ENCODE assay signal across 8 mouse cellular contexts in the genomic region with DNA sequence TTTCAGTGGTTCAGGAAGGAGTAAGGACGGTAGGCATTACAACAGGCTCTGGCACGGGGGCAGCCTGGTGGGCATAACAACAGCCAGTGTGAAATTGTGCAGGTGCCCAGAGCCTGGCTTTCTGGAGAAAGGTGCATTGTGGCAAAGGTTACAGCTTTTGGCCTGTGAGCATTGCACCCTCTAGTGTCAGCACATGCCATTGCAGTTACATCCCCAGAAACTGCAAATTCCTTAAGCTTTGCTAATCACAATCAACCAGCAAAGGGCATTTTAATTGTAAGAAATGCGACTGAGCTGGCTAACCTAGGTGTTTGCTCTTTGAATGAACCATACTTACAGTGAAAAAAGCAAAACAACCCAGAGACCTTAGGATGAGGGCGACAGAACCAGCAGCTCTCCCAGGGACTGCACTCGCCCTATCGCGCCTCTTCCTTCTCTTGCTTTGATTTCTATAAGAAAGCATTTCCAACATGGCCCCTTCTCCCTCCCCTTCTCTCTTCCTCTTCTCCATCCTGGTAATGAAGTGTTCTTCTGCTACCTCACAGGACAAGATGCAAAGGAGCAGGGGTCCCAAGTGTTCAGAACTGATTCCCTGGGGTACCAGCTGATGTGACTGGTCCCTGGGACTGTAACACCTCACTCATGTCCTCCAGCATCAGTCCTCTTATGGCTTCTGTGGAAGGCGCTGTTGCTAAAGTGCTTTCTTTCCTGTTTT. TPM values are rescaled to one million over a fixed set of nuclear protein-coding genes. Genes with fewer than 3 reads are reported as not detected.
DNase-seq lines count a peak whose midpoint lies in the region; ATAC-seq and TF ChIP-seq lines count a peak whose summit lies in the region.

No protein-coding gene starts in this region.

- peak overlapping the region; percentile 54 for H3K4me3 ChIP-seq in forebrain, embryonic 10.5 days
- H3K4me3 ChIP-seq in hindbrain, embryonic 11.5 days (ENCODE audit: low read depth, low read length): peak overlapping the region; percentile 29
- H3K4me3 ChIP-seq in limb, embryonic 10.5 days: peak overlapping the region; percentile 45
- H3K4me3 ChIP-seq in midbrain, embryonic 11.5 days (ENCODE audit: low read depth, low read length): peak overlapping the region; percentile 22
- peak overlapping the region; percentile 27 for H3K4me3 ChIP-seq in stomach, postnatal 0 days (ENCODE audit: low read depth, low read length)

- no peaks in the 10 kb centered on the region for H3K36me3 ChIP-seq in forebrain, embryonic 10.5 days (replicated peaks)
- no peaks in the 10 kb centered on the region for H3K36me3 ChIP-seq in hindbrain, embryonic 11.5 days (ENCODE audit: control insufficient read depth, insufficient read depth, low read length)
- no peaks in the 10 kb centered on the region for H3K36me3 ChIP-seq in limb, embryonic 10.5 days
- no peaks in the 10 kb centered on the region for H3K36me3 ChIP-seq in midbrain, embryonic 11.5 days (ENCODE audit: control insufficient read depth, insufficient read depth, low read length)
- H3K36me3 ChIP-seq in stomach, postnatal 0 days (ENCODE audit: control insufficient read depth, insufficient read depth, low read length): no peaks in the 10 kb centered on the region

- H3K9ac ChIP-seq in hindbrain, embryonic 11.5 days (ENCODE audit: low read depth, low read length): no peak overlapping the region
- peak overlapping the region; percentile 31; the same call in 1 of the 2 replicates for H3K9ac ChIP-seq in midbrain, embryonic 11.5 days (ENCODE audit: low read length)
- no peak overlapping the region for H3K9ac ChIP-seq in stomach, postnatal 0 days (ENCODE audit: low read length)

- WGBS in forebrain, embryonic 10.5 days: 4% methylated on average over 8 of the region's 8 CpGs
- 3% methylated on average over 8 of the region's 8 CpGs for WGBS in hindbrain, embryonic 11.5 days
- WGBS in limb, embryonic 10.5 days: 2% methylated on average over 8 of the region's 8 CpGs
- under 1% methylated on average over 8 of the region's 8 CpGs for WGBS in midbrain, embryonic 11.5 days
- 6% methylated on average over 8 of the region's 8 CpGs for WGBS in stomach, postnatal 0 days

- TF ChIP-seq CTCF in stomach, postnatal 0 days (IDR thresholded peaks at IDR 0.05; ENCODE audit: low read depth): peak; percentile 89

- H3K4me2 ChIP-seq in hindbrain, embryonic 11.5 days (replicated peaks; ENCODE audit: low read depth, low read length): peak overlapping the region; percentile 51
- H3K4me2 ChIP-seq in midbrain, embryonic 11.5 days: peak overlapping the region; percentile 54
- H3K4me2 ChIP-seq in stomach, postnatal 0 days (replicated peaks; ENCODE audit: low read depth): peak overlapping the region; percentile 61

- H3K9me3 ChIP-seq in forebrain, embryonic 10.5 days: no peaks in the 10 kb centered on the region
- no peaks in the 10 kb centered on the region for H3K9me3 ChIP-seq in hindbrain, embryonic 11.5 days (ENCODE audit: control insufficient read depth, low read length)
- no peaks in the 10 kb centered on the region for H3K9me3 ChIP-seq in limb, embryonic 10.5 days (replicated peaks)
- H3K9me3 ChIP-seq in midbrain, embryonic 11.5 days (ENCODE audit: control insufficient read depth, low read length): no peaks in the 10 kb centered on the region
- H3K9me3 ChIP-seq in stomach, postnatal 0 days (ENCODE audit: control insufficient read depth, low read length): no peaks in the 10 kb centered on the region

- peaks cover 27% of the 10 kb centered on the region for H3K4me1 ChIP-seq in forebrain, embryonic 10.5 days
- H3K4me1 ChIP-seq in hindbrain, embryonic 11.5 days (replicated peaks; ENCODE audit: control insufficient read depth, insufficient read depth, low read length): no peaks in the 10 kb centered on the region
- peaks cover 28% of the 10 kb centered on the region for H3K4me1 ChIP-seq in limb, embryonic 10.5 days
- H3K4me1 ChIP-seq in midbrain, embryonic 11.5 days (ENCODE audit: control insufficient read depth, insufficient read depth, low read length): peaks cover 4% of the 10 kb centered on the region; the same call in 1 of the 2 replicates
- 0 out of 2 replicates have a peak, but pooled peaks cover 2% of the 10 kb centered on the region for H3K4me1 ChIP-seq in stomach, postnatal 0 days (replicated peaks; ENCODE audit: control insufficient read depth, insufficient read depth)

- no peak for TF ChIP-seq EP300 in stomach, postnatal 0 days (optimal IDR thresholded peaks at IDR 0.05)

- no peak for ATAC-seq in hindbrain, embryonic 11.5 days (ENCODE audit: low FRiP score)
- 0 out of 2 replicates have a peak, but pooled peaks have one; percentile 14 for ATAC-seq in midbrain, embryonic 11.5 days (ENCODE audit: low FRiP score)
- ATAC-seq in stomach, postnatal 0 days (ENCODE audit: low FRiP score, low TSS enrichment): peak; percentile 41; the same call in 1 of the 2 replicates

- H3K27ac ChIP-seq in forebrain, embryonic 10.5 days: no peak overlapping the region
- H3K27ac ChIP-seq in hindbrain, embryonic 11.5 days (ENCODE audit: low read depth, low read length): no peak overlapping the region
- H3K27ac ChIP-seq in limb, embryonic 10.5 days: no peak overlapping the region
- no peak overlapping the region for H3K27ac ChIP-seq in midbrain, embryonic 11.5 days (ENCODE audit: low read depth, low read length)
- no peak overlapping the region for H3K27ac ChIP-seq in stomach, postnatal 0 days (replicated peaks)

- DNase-seq in right cerebral cortex, adult 2 months (ENCODE audit: low spot score in 2 of 2): peak; percentile 65 to 71
- no peak for DNase-seq in right cerebral cortex, adult 18-20 months
- peak; percentile 42 for DNase-seq in c-Kit-positive CD71-positive TER-119-positive erythroid progenitor cells, embryonic 14.5 days (ENCODE audit: low spot score)
- DNase-seq in forebrain, embryonic 10.5 days (ENCODE audit: extremely low spot score, low spot score): peak; percentile 61
- peak; percentile 74 for DNase-seq in hindbrain, embryonic 11.5 days (ENCODE audit: low spot score)
- DNase-seq in limb, embryonic 10.5 days (ENCODE audit: low spot score): peak; percentile 61
- peak; percentile 94 for DNase-seq in midbrain, embryonic 11.5 days (ENCODE audit: low spot score, missing footprints)
- peak; percentile 56 for DNase-seq in stomach, postnatal 0 days (ENCODE audit: low spot score)

- peaks cover 75% of the 10 kb centered on the region for H3K27me3 ChIP-seq in forebrain, embryonic 10.5 days (ENCODE audit: poor library complexity, severe bottlenecking)
- H3K27me3 ChIP-seq in hindbrain, embryonic 11.5 days (ENCODE audit: control insufficient read depth, insufficient read depth, low read length): peaks cover 15% of the 10 kb centered on the region
- H3K27me3 ChIP-seq in limb, embryonic 10.5 days (ENCODE audit: low read depth, poor library complexity, severe bottlenecking): peaks cover 55% of the 10 kb centered on the region
- H3K27me3 ChIP-seq in midbrain, embryonic 11.5 days (ENCODE audit: control insufficient read depth, insufficient read depth, low read length): peaks cover 25% of the 10 kb centered on the region
- no peaks in the 10 kb centered on the region for H3K27me3 ChIP-seq in stomach, postnatal 0 days (ENCODE audit: control insufficient read depth, insufficient read depth, low read length)

RNA-seq across cellular contexts. Expression of a gene that starts 25.3 kb away (rescaled TPM):
- polyA plus RNA-seq in forebrain, embryonic 10.5 days (2016; fragmentation: Nextera tagmentation; extraction: Ambion mirVana): 5.9 and 6.0 TPM in 2 replicates
- 11.3 and 12.4 TPM in 2 replicates for polyA plus RNA-seq in hindbrain, embryonic 11.5 days (2014; fragmentation: Nextera tagmentation; extraction: Ambion mirVana)
- 6.7 and 7.3 TPM in 2 replicates for polyA plus RNA-seq in limb, embryonic 10.5 days (2016; fragmentation: Nextera tagmentation; extraction: Ambion mirVana)
- polyA plus RNA-seq in midbrain, embryonic 11.5 days (2014; fragmentation: Nextera tagmentation; extraction: Ambion mirVana): 7.7 and 8.3 TPM in 2 replicates
- polyA plus RNA-seq in stomach, postnatal 0 days (2015; fragmentation: Nextera tagmentation; extraction: Ambion mirVana): 7.3 and 10.9 TPM in 2 replicates
